Mouse (Mus musculus) neural tube, embryonic 11.5 days (tissue): ENCODE data around the gene Il4. TPM values are rescaled to one million over a fixed set of nuclear protein-coding genes. Genes with fewer than 3 reads are reported as not detected.
"Not testable (repeated sequence)": the region's sequence is repeated elsewhere in the genome, so short reads cannot be mapped to it uniquely, and the experiment has no call there.

Experiments used
- ATAC-seq: fragments of 200-750 bp; cut with Nextera tagmentation; 2 replicates; pipeline ENCODE4 v1.8.0; 2017; ENCODE audit warnings: moderate number of reproducible peaks, mild to moderate bottlenecking, moderate TSS enrichment, moderate library complexity; ENCODE audit not compliant: insufficient read depth, low FRiP score, low TSS enrichment
- DNase-seq: peaks from one replicate; pipeline ENCODE4 v3.0.0-alpha.2; 2015; ENCODE audit warnings: low spot score
- H3K27ac ChIP-seq: fragments of 300-500 bp; sonication (generic); 2 replicates; pipeline ENCODE4 v1.5.1; 2014; ENCODE audit warnings: low read depth, mild to moderate bottlenecking, low read length
- H3K27me3 ChIP-seq: fragments of 300-500 bp; sonication (generic); 2 replicates; pipeline ENCODE4 v1.6.1; 2014; ENCODE audit warnings: mild to moderate bottlenecking, low read length, mixed read lengths; ENCODE audit not compliant: control insufficient read depth, insufficient read depth
- H3K36me3 ChIP-seq: fragments of 300-500 bp; sonication (generic); 2 replicates; pipeline ENCODE4 v1.6.1; 2014; ENCODE audit warnings: mild to moderate bottlenecking, low read length, moderate library complexity, mixed read lengths; ENCODE audit not compliant: control insufficient read depth, insufficient read depth
- H3K4me1 ChIP-seq: fragments of 300-500 bp; sonication (generic); 2 replicates; pipeline ENCODE4 v1.6.1; 2014; ENCODE audit warnings: low read length, mixed read lengths; ENCODE audit not compliant: control insufficient read depth, insufficient read depth
- H3K4me2 ChIP-seq: fragments of 300-500 bp; sonication (generic); 2 replicates; pipeline ENCODE4 v1.6.1; 2014; ENCODE audit warnings: low read depth, mild to moderate bottlenecking, moderate library complexity
- H3K4me3 ChIP-seq: fragments of 300-500 bp; sonication (generic); 2 replicates; pipeline ENCODE4 v1.5.1; 2014; ENCODE audit warnings: low read depth, low read length
- H3K9ac ChIP-seq: fragments of 300-500 bp; sonication (generic); 2 replicates; pipeline ENCODE4 v1.6.1; 2014; ENCODE audit warnings: mild to moderate bottlenecking, low read length
- H3K9me3 ChIP-seq: fragments of 300-500 bp; sonication (generic); 2 replicates; pipeline ENCODE4 v1.6.1; 2016; ENCODE audit warnings: low read length; ENCODE audit not compliant: control insufficient read depth
- WGBS: fragments of 180-500 bp; shearing (Covaris S2); extraction: QIAGEN DNeasy Blood & Tissue Kit; methylation state at CpG from one replicate; pipeline ENCODE4 v1.1.7; 2014; 5-methylcytosine and 5-hydroxymethylcytosine counted together
- polyA plus RNA-seq: library from polyadenylated mRNA; unstranded; fragments of >200 nt; fragmentation: Nextera tagmentation; extraction: Ambion mirVana; gene quantifications from 2 replicates; pipeline ENCODE4 v1.2.1, GENCODE M21; 2014

Il4 gene
- polyA plus RNA-seq, 1 experiment from 2014 or later: 4.0 TPM

GRCm38 (mm10) chr11:53566646-53567045, 51.8 kb downstream of the Il4 start:
- H3K9me3 ChIP-seq: no peaks in the 10 kb centered on the region
- H3K4me1 ChIP-seq: no peaks in the 10 kb centered on the region
- H3K27me3 ChIP-seq: no peaks in the 10 kb centered on the region
- peaks cover 3% of the 10 kb centered on the region; the same call in 1 of the 2 replicates for H3K36me3 ChIP-seq
- no peak for ATAC-seq
- H3K4me3 ChIP-seq: no peak overlapping the region; the same call in 1 of the 2 replicates
- H3K9ac ChIP-seq: no peak overlapping the region
- WGBS: 85% methylated on average over 4 of the region's 4 CpGs
- peak overlapping the region; percentile 63 for H3K4me2 ChIP-seq
- DNase-seq: no peak
- no peak overlapping the region for H3K27ac ChIP-seq

- H3K4me1 ChIP-seq: no peaks in the 10 kb centered on the region
- H3K27ac ChIP-seq: no peak overlapping the region
- H3K36me3 ChIP-seq: no peaks in the 10 kb centered on the region
- no peak overlapping the region for H3K9ac ChIP-seq
- no peak overlapping the region for H3K4me2 ChIP-seq
- DNase-seq: no peak
- WGBS: 81% methylated on average over 2 of the region's 2 CpGs
- no peak for ATAC-seq
- H3K27me3 ChIP-seq: no peaks in the 10 kb centered on the region
- no peak overlapping the region for H3K4me3 ChIP-seq
- H3K9me3 ChIP-seq: no peaks in the 10 kb centered on the region
These were observed 56.5 kb downstream of the Il4 start for GRCm38 (mm10) chr11:53561986-53562385.

- not testable (repeated sequence) for H3K4me2 ChIP-seq, H3K4me1 ChIP-seq, H3K27me3 ChIP-seq, H3K9me3 ChIP-seq, H3K9ac ChIP-seq, H3K4me3 ChIP-seq, H3K36me3 ChIP-seq, ATAC-seq, DNase-seq, H3K27ac ChIP-seq
- 100% methylated on average over 1 of the region's 3 CpGs for WGBS
These were observed 58.5 kb downstream of the Il4 start for GRCm38 (mm10) chr11:53559980-53560379.

GRCm38 (mm10) chr11:53557992-53558391, 60.5 kb downstream of the Il4 start:
- 75% methylated on average over 1 of the region's 3 CpGs for WGBS
- not testable (repeated sequence) for H3K4me2 ChIP-seq, H3K4me1 ChIP-seq, H3K27ac ChIP-seq, ATAC-seq, H3K9ac ChIP-seq, H3K9me3 ChIP-seq, DNase-seq, H3K4me3 ChIP-seq, H3K27me3 ChIP-seq, H3K36me3 ChIP-seq

- H3K4me3 ChIP-seq: not testable (repeated sequence)
- WGBS: over 99% methylated on average over 6 of the region's 20 CpGs
These were observed 61.9 kb downstream of the Il4 start for GRCm38 (mm10) chr11:53556529-53556928.

More at GRCm38 (mm10) chr11:53556529-53556928, 61.9 kb downstream of the Il4 start:
- not testable (repeated sequence) for H3K9me3 ChIP-seq, ATAC-seq, H3K36me3 ChIP-seq, DNase-seq, H3K27ac ChIP-seq, H3K4me1 ChIP-seq, H3K9ac ChIP-seq, H3K27me3 ChIP-seq, H3K4me2 ChIP-seq

Other genes starting within 250 kb of the Il4 start
- gene Leap2, start 195.5 kb downstream of the Il4 start, polyA plus RNA-seq: not detected in 2 replicates
- gene Uqcrq, start 187.8 kb downstream of the Il4 start, polyA plus RNA-seq: 559 and 570 TPM in 2 replicates
- gene Gdf9, start 187.6 kb downstream of the Il4 start, polyA plus RNA-seq: 2.6 and 2.7 TPM in 2 replicates
- not detected in 2 replicates for gene Gm10447, start 161.6 kb downstream of the Il4 start, polyA plus RNA-seq
- 1.5 and 3.1 TPM in 2 replicates for gene Shroom1, start 161.5 kb downstream of the Il4 start, polyA plus RNA-seq
- gene Gm9837, start 148.2 kb downstream of the Il4 start, polyA plus RNA-seq: not detected in 2 replicates
- not detected in 2 replicates for gene Gm9945, start 138.5 kb downstream of the Il4 start, polyA plus RNA-seq
- 0.12 and 0.17 TPM in 2 replicates for gene Sowaha, start 138.4 kb downstream of the Il4 start, polyA plus RNA-seq
- gene Sept8, start 99.4 kb downstream of the Il4 start, polyA plus RNA-seq: 21.5 and 21.8 TPM in 2 replicates
- 95.4 and 108 TPM in 2 replicates for gene Kif3a, start 51.3 kb downstream of the Il4 start, polyA plus RNA-seq
- not detected in 2 replicates for gene Il13, start 16.0 kb upstream of the Il4 start, polyA plus RNA-seq
- gene Rad50, start 88.7 kb upstream of the Il4 start, polyA plus RNA-seq: 17.3 and 18.5 TPM in 2 replicates
- gene Il5, start 102.1 kb upstream of the Il4 start, polyA plus RNA-seq: not detected in 2 replicates
- gene Irf1, start 151.3 kb upstream of the Il4 start, polyA plus RNA-seq: 4.0 and 4.3 TPM in 2 replicates
- gene Gm17334, start 154.5 kb upstream of the Il4 start, polyA plus RNA-seq: not detected in 2 replicates
- not detected in 2 replicates for gene Gm12216, start 240.6 kb upstream of the Il4 start, polyA plus RNA-seq